Mouse (Mus musculus) cerebellum, adult 11-12 months (tissue): Measurements from ENCODE around the gene Phactr2.

Source experiments
- DNase-seq: peaks from one replicate; pipeline ENCODE4 v3.0.0; 2022

Gene Phactr2

GRCm38 (mm10) chr10:13323806-13324411 lies 150.3 kb downstream of the Phactr2 start:
- DNase-seq: peak; percentile 23

- DNase-seq: no peak
Observed at GRCm38 (mm10) chr10:13323139-13323805, 150.9 kb downstream of the Phactr2 start.

GRCm38 (mm10) chr10:13314999-13315398 lies 159.2 kb downstream of the Phactr2 start:
- DNase-seq: no peak

GRCm38 (mm10) chr10:13312576-13312975 lies 161.6 kb downstream of the Phactr2 start:
- no peak for DNase-seq

- no peak for DNase-seq
Observed at GRCm38 (mm10) chr10:13311612-13312011, 162.6 kb downstream of the Phactr2 start.

- no peak for DNase-seq
Observed at GRCm38 (mm10) chr10:13310075-13310474, 164.1 kb downstream of the Phactr2 start.

- no peak for DNase-seq
Observed at GRCm38 (mm10) chr10:13304641-13305241, 169.5 kb downstream of the Phactr2 start.

- no peak for DNase-seq
Observed at GRCm38 (mm10) chr10:13303271-13304265, 170.6 kb downstream of the Phactr2 start.

- DNase-seq: no peak
Observed at GRCm38 (mm10) chr10:13300601-13301000, 173.6 kb downstream of the Phactr2 start.

GRCm38 (mm10) chr10:13300196-13300595 lies 174.0 kb downstream of the Phactr2 start:
- no peak for DNase-seq

- no peak for DNase-seq
Observed at GRCm38 (mm10) chr10:13294886-13295285, 179.3 kb downstream of the Phactr2 start.

- DNase-seq: no peak
Observed at GRCm38 (mm10) chr10:13292026-13292425, 182.2 kb downstream of the Phactr2 start.

GRCm38 (mm10) chr10:13289252-13289961 lies 184.8 kb downstream of the Phactr2 start:
- DNase-seq: no peak

- no peak for DNase-seq
Observed at GRCm38 (mm10) chr10:13288296-13288695, 185.9 kb downstream of the Phactr2 start.

- no peak for DNase-seq
Observed at GRCm38 (mm10) chr10:13283441-13283840, 190.8 kb downstream of the Phactr2 start.

GRCm38 (mm10) chr10:13280298-13280853 lies 193.8 kb downstream of the Phactr2 start:
- no peak for DNase-seq

GRCm38 (mm10) chr10:13276298-13276697 lies 197.9 kb downstream of the Phactr2 start:
- DNase-seq: no peak

GRCm38 (mm10) chr10:13275152-13275551 lies 199.1 kb downstream of the Phactr2 start:
- DNase-seq: no peak

- no peak for DNase-seq
Observed at GRCm38 (mm10) chr10:13274699-13275098, 199.5 kb downstream of the Phactr2 start.

- no peak for DNase-seq
Observed at GRCm38 (mm10) chr10:13273756-13274155, 200.5 kb downstream of the Phactr2 start.

- DNase-seq: no peak
Observed at GRCm38 (mm10) chr10:13271716-13272115, 202.5 kb downstream of the Phactr2 start.

- DNase-seq: no peak
Observed at GRCm38 (mm10) chr10:13271099-13271498, 203.1 kb downstream of the Phactr2 start.
